Mouse (Mus musculus) ES-E14 (cell line): Measurements from ENCODE around the gene Vars.

Experiments used
- CHD2 ChIP-seq: IDR thresholded peaks from 2 replicates; pipeline ENCODE4 v1.6.1; 2014; ENCODE audit warnings: mild to moderate bottlenecking, low read depth, low read length, inconsistent platforms
- HCFC1 ChIP-seq: IDR thresholded peaks from 2 replicates; pipeline ENCODE4 v1.6.1; 2012; ENCODE audit warnings: low read length, inconsistent platforms, borderline replicate concordance; ENCODE audit not compliant: insufficient read depth
- MAFK ChIP-seq: IDR thresholded peaks from 2 replicates; pipeline ENCODE4 v1.6.1; 2014; ENCODE audit warnings: mild to moderate bottlenecking, low read depth, low read length, inconsistent platforms; ENCODE audit not compliant: insufficient read depth
- ZC3H11A ChIP-seq: IDR thresholded peaks from 2 replicates; pipeline ENCODE4 v1.6.1; 2012; ENCODE audit warnings: low read depth, mild to moderate bottlenecking, inconsistent platforms, low read length, borderline replicate concordance
- ZNF384 ChIP-seq: IDR thresholded peaks from 2 replicates; pipeline ENCODE4 v1.6.1; 2012; ENCODE audit warnings: low read depth, low read length, inconsistent platforms

- TF ChIP-seq ZNF384 (no peak), CHD2 (no peak), ZC3H11A (no peak), HCFC1 (no peak), MAFK (no peak)
Measured at GRCm38 (mm10) chr17:35044904-35045806, 44.4 kb downstream of the Vars start.
